Mouse (Mus musculus): Measurements from ENCODE around the gene Sod2.

DNA sequence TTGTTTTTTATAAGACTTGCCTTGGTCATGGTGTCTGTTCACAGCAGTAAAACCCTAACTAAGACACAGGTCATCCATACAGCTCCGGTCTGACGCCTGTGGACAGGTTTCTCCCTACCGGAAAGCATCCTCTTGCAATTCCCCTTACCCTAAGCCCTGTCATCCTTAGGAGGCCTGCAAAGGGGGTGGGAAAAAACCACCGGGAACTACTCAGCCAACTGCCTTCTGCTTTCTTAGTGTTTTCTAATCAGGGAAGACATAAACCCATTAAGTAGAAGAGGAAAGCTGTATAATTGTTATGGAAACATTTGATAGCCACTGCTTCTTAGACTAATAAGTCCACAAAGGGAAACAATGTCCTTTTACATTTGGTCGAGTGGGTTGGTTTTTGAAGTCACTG, 338 bp downstream of the Sod2 start:
- TF ChIP-seq POLR2A (IDR thresholded peaks at IDR 0.05; ENCODE audit: borderline replicate concordance, extremely low read depth, insufficient read depth, insufficient read length, poor library complexity, severe bottlenecking): no peak
- TF ChIP-seq CTCF (IDR thresholded peaks at IDR 0.05; ENCODE audit: borderline replicate concordance, extremely low read depth, insufficient read depth, insufficient read length): no peak
